Mouse (Mus musculus): ENCODE measurements around the gene Il17f. TPM values are rescaled to one million over a fixed set of nuclear protein-coding genes. Genes with fewer than 3 reads are reported as not detected.
A peak's percentile ranks its signal among the peaks of the same experiment; 100 is the strongest.
"Not testable (repeated sequence)": the region's sequence is repeated elsewhere in the genome, so short reads cannot be mapped to it uniquely, and the experiment has no call there.

The Il17f gene
- polyA plus RNA-seq (2015; fragmentation: Nextera tagmentation; extraction: Ambion mirVana): 0.20 TPM in 1 of 2 replicates, not detected in the other

DNA sequence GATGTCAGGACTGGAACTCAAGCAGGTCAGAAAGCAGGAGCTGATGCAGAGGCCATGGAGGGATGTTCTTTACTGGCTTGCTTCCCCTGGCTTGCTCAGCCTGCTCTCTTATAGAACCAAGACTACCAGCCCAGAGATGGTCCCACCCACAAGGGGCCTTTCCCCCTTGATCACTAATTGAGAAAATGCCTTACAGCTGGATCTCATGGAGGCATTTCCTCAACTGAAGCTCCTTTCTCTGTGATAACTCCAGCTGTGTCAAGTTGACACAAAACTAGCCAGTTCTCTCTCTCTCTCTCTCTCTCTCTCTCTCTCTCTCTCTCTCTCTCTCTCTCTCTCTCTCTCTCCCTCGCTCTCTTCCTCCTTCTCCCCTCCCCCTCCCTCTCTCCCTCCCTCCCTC, at the start of gene Il17f:
Il17f (minus strand) TSS at position 101 of the 400 bp plus-strand sequence.
- not testable (repeated sequence) for ATAC-seq (ENCODE audit: low FRiP score, low read depth); H3K27ac ChIP-seq; H3K36me3 ChIP-seq; H3K4me2 ChIP-seq (replicated peaks); H3K4me1 ChIP-seq; H3K9ac ChIP-seq; H3K27me3 ChIP-seq; H3K9me3 ChIP-seq; H3K4me3 ChIP-seq
- WGBS: 90% methylated on average over 1 of the region's 1 CpGs

GRCm38 (mm10) chr1:20839911-20840310, 49.5 kb upstream of the Il17f start:
- H3K9ac ChIP-seq: no peak overlapping the region
- no peak overlapping the region for H3K4me3 ChIP-seq
- no peak for ATAC-seq (ENCODE audit: low FRiP score, low read depth)
- no peaks in the 10 kb centered on the region for H3K4me1 ChIP-seq
- H3K36me3 ChIP-seq: no peaks in the 10 kb centered on the region
- H3K4me2 ChIP-seq (replicated peaks): no peak overlapping the region
- no peak overlapping the region for H3K27ac ChIP-seq
- H3K27me3 ChIP-seq: no peaks in the 10 kb centered on the region
- WGBS: 74% methylated on average over 3 of the region's 3 CpGs
- no peaks in the 10 kb centered on the region for H3K9me3 ChIP-seq

- no peaks in the 10 kb centered on the region for H3K36me3 ChIP-seq
- H3K27me3 ChIP-seq: no peaks in the 10 kb centered on the region
- no peak overlapping the region for H3K9ac ChIP-seq
- H3K9me3 ChIP-seq: no peaks in the 10 kb centered on the region
- H3K4me3 ChIP-seq: no peak overlapping the region
- no peaks in the 10 kb centered on the region for H3K4me1 ChIP-seq
- no peak for ATAC-seq (ENCODE audit: low FRiP score, low read depth)
- no peak overlapping the region for H3K4me2 ChIP-seq (replicated peaks)
- H3K27ac ChIP-seq: no peak overlapping the region
- WGBS: 79% methylated on average over 3 of the region's 3 CpGs
These were observed 46.2 kb upstream of the Il17f start for GRCm38 (mm10) chr1:20836551-20837125.

- no peaks in the 10 kb centered on the region for H3K27me3 ChIP-seq
- no peaks in the 10 kb centered on the region for H3K4me1 ChIP-seq
- no peak overlapping the region for H3K27ac ChIP-seq
- 66% methylated on average over 3 of the region's 4 CpGs for WGBS
- no peak overlapping the region for H3K9ac ChIP-seq
- no peak overlapping the region for H3K4me2 ChIP-seq (replicated peaks)
- H3K36me3 ChIP-seq: no peaks in the 10 kb centered on the region
- no peak overlapping the region for H3K4me3 ChIP-seq
- no peaks in the 10 kb centered on the region for H3K9me3 ChIP-seq
- ATAC-seq (ENCODE audit: low FRiP score, low read depth): no peak
These were observed 42.7 kb upstream of the Il17f start for GRCm38 (mm10) chr1:20833141-20833511.

- 69% methylated on average over 5 of the region's 5 CpGs for WGBS
- ATAC-seq (ENCODE audit: low FRiP score, low read depth): no peak
- no peak overlapping the region for H3K4me3 ChIP-seq
These were observed 42.2 kb upstream of the Il17f start for GRCm38 (mm10) chr1:20832473-20833140.

DNA sequence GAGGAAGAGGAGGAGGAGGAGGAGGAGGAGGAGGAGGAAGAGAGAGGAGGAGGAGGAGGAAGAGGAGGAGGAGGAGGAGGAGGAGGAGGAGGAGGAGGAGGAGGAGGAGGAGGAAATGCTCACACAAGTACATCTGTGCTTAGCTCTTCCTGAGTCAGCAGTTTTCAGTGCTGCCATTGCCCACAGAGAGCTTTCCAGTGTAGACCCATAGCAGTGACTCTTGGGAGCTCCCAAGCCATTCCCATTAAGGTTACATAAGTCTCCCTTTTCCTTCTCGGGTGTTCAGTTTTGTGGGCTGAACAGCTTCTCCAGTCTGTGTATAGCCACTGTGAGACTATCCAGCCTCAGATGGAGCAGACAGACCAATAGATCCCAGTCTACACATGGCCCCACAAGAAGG, 40.1 kb upstream of the Il17f start:
- WGBS: 100% methylated on average over 1 of the region's 1 CpGs
- ATAC-seq (ENCODE audit: low FRiP score, low read depth): no peak

More at GRCm38 (mm10) chr1:20832473-20833140, 42.2 kb upstream of the Il17f start:
- H3K27ac ChIP-seq: no peak overlapping the region
- no peaks in the 10 kb centered on the region for H3K27me3 ChIP-seq
- H3K9me3 ChIP-seq: no peaks in the 10 kb centered on the region
- no peak overlapping the region for H3K4me2 ChIP-seq (replicated peaks)
- no peaks in the 10 kb centered on the region for H3K4me1 ChIP-seq
- no peak overlapping the region for H3K9ac ChIP-seq
- no peaks in the 10 kb centered on the region for H3K36me3 ChIP-seq

DNA sequence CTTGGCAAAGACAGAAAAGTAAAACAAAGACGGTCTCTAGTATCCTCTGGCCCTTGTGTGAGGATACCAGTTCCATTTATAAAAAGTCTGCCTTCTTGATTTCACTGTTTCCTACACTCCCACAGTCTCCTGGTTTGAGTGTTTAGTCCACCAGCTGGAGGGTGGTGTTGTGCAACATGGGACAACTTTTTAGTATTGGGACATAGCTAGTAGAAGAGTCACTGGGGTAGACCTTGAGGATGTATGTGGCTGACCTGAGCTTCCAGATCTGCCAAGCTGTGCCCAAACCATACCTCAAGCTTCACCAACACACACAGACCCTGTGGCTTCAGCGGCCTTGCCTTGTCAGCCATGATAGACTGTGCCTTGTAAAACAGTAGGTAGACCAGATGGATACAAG, 37.6 kb upstream of the Il17f start:
- Histone ChIP-seq H3K4me2 (replicated peaks) (no peak overlapping the region), H3K4me1 (no peaks in the 10 kb centered on the region), H3K27ac (no peak overlapping the region), H3K9ac (no peak overlapping the region), H3K9me3 (no peaks in the 10 kb centered on the region), H3K4me3 (no peak overlapping the region), H3K27me3 (no peaks in the 10 kb centered on the region), H3K36me3 (no peaks in the 10 kb centered on the region)
- no peak for ATAC-seq (ENCODE audit: low FRiP score, low read depth)
- WGBS: 87% methylated on average over 2 of the region's 2 CpGs

More for the DNA sequence above, 40.1 kb upstream of the Il17f start:
- Histone ChIP-seq H3K9ac (no peak overlapping the region), H3K4me1 (no peaks in the 10 kb centered on the region), H3K9me3 (no peaks in the 10 kb centered on the region), H3K4me2 (replicated peaks) (no peak overlapping the region), H3K4me3 (no peak overlapping the region), H3K27ac (no peak overlapping the region), H3K27me3 (no peaks in the 10 kb centered on the region), H3K36me3 (no peaks in the 10 kb centered on the region)

GRCm38 (mm10) chr1:20825036-20825435, 34.6 kb upstream of the Il17f start:
- H3K9me3 ChIP-seq: no peaks in the 10 kb centered on the region
- H3K4me3 ChIP-seq: no peak overlapping the region
- no peak overlapping the region for H3K9ac ChIP-seq
- H3K4me2 ChIP-seq (replicated peaks): no peak overlapping the region
- no peaks in the 10 kb centered on the region for H3K36me3 ChIP-seq
- no peak overlapping the region for H3K27ac ChIP-seq
- ATAC-seq (ENCODE audit: low FRiP score, low read depth): no peak
- no peaks in the 10 kb centered on the region for H3K27me3 ChIP-seq
- no peaks in the 10 kb centered on the region for H3K4me1 ChIP-seq

GRCm38 (mm10) chr1:20823906-20824305, 33.5 kb upstream of the Il17f start:
- Histone ChIP-seq H3K9me3 (no peaks in the 10 kb centered on the region), H3K4me1 (peaks cover 3% of the 10 kb centered on the region; the same call in 1 of the 2 replicates), H3K4me2 (replicated peaks) (no peak overlapping the region), H3K36me3 (no peaks in the 10 kb centered on the region), H3K9ac (no peak overlapping the region), H3K4me3 (no peak overlapping the region), H3K27ac (no peak overlapping the region), H3K27me3 (no peaks in the 10 kb centered on the region)
- 65% methylated on average over 2 of the region's 2 CpGs for WGBS
- no peak for ATAC-seq (ENCODE audit: low FRiP score, low read depth)

DNA sequence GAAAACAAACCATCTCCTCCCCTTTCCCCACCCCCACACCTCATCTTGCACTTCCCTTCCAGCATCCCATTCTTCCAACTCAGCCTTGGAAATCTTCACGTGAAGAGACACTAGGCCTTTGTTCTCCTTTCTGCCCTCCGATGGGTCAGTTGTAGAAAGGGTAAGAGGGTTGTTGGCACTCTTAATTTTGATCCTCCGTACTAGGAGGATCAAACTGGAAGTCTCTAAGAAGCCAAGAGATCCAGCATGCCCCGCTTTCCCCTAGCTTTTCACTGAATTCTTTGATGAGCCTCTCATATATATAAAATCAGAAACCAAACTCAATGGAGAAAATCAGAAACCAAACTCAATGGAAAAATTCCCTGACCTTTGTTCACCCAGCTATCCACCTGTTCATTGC, 33.1 kb upstream of the Il17f start:
- H3K9me3 ChIP-seq: no peaks in the 10 kb centered on the region
- H3K36me3 ChIP-seq: no peaks in the 10 kb centered on the region
- H3K27ac ChIP-seq: no peak overlapping the region
- peaks cover 6% of the 10 kb centered on the region for H3K4me1 ChIP-seq
- H3K9ac ChIP-seq: no peak overlapping the region
- H3K4me2 ChIP-seq (replicated peaks): no peak overlapping the region
- no peaks in the 10 kb centered on the region for H3K27me3 ChIP-seq
- ATAC-seq (ENCODE audit: low FRiP score, low read depth): no peak
- WGBS: 66% methylated on average over 4 of the region's 4 CpGs
- no peak overlapping the region for H3K4me3 ChIP-seq

DNA sequence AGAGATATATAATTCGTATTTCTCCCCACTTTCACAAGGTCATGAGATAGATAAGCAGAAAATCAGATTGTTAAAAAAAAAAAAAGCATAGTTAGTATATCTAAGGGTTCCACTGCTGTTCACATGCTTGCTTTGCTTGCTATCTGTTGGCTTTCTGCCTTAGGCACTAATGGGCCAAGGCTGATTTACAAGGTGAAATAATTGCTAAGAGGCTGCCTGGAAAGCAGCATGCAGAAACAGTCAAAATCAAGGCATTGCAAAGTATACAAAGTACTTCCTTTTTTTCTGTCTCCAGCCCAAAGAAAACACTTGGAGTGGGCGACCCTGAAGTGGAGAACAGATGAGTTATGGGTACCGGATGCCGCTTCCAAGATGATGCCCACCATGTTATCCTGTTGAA, 30.5 kb upstream of the Il17f start:
- peaks cover 17% of the 10 kb centered on the region for H3K36me3 ChIP-seq
- peaks cover 12% of the 10 kb centered on the region for H3K4me1 ChIP-seq
- no peak overlapping the region for H3K4me2 ChIP-seq (replicated peaks)
- 79% methylated on average over 4 of the region's 4 CpGs for WGBS
- ATAC-seq (ENCODE audit: low FRiP score, low read depth): no peak
- H3K9me3 ChIP-seq: no peaks in the 10 kb centered on the region
- H3K27me3 ChIP-seq: no peaks in the 10 kb centered on the region
- no peak overlapping the region for H3K4me3 ChIP-seq
- no peak overlapping the region for H3K27ac ChIP-seq
- no peak overlapping the region for H3K9ac ChIP-seq

DNA sequence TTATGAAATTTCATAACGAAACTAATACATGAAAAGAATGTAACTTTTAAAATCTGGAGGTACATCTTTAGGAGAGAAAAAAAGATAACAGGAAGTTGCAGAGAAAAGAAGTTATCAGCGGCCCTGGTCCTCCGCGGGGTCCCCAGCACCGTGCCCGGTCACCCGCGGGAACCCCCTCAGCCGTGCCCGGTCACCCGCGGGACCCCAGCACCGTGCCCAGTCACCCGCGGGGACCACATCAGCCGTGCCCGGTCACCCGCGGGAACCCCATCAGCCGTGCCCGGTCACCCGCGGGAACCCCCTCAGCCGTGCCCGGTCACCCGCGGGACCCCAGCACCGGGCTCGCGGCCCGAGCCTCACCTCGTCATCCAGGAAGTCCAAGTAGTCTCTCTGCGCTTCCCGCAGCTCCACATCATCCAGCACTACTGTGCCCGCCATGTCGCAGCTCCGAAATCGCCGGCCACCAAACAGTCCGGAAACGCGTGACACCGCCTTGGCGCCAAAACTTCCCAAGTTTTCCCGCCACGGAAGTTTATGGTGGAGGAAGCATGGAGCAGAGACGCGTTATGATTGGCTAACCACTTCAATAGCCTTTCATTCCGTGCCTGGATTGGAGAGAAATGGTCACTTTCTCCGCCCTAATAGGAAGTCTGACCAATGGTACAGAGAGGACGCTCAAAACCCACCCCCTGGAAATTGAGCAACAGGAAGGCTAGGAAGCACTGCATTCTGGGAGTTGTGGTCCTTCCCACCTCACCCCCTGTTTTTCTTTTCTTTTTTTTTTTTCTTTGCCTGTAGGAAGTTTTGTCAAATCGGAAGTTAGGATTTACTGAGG, 29.6 kb upstream of the Il17f start, which contains the start of gene Mcm3:
Mcm3 (minus strand) TSS at position 542 of the 835 bp plus-strand sequence.
- ATAC-seq (ENCODE audit: low FRiP score, low read depth): peak; percentile 100
- Histone ChIP-seq H3K4me3 (peak within 1 kb of the TSS; percentile 77), H3K27ac (0 out of 2 replicates have a peak within 1 kb of the TSS, but pooled peaks have one; percentile 22), H3K27me3 (no peaks in the 10 kb centered on the region), H3K9me3 (no peaks in the 10 kb centered on the region), H3K4me2 (replicated peaks) (peak within 1 kb of the TSS; percentile 71), H3K9ac (peak within 1 kb of the TSS; percentile 88), H3K36me3 (peaks cover 27% of the 10 kb centered on the region), H3K4me1 (peaks cover 12% of the 10 kb centered on the region)
- WGBS: under 1% methylated on average over 52 of the region's 52 CpGs
